Mouse (Mus musculus) layer of hippocampus, adult 2 months (tissue): ENCODE measurements around the gene Zscan25. TPM values are rescaled to one million over a fixed set of nuclear protein-coding genes. Genes with fewer than 3 reads are reported as not detected.
"Not testable (repeated sequence)": the region's sequence is repeated elsewhere in the genome, so short reads cannot be mapped to it uniquely, and the experiment has no call there.

Experiments
- DNase-seq, 2 experiments: peaks; one replicate each; pipeline ENCODE4 v3.0.0; 2022; ENCODE audit warnings: low spot score in 2 of 2
- H3K27ac ChIP-seq: fragments of 200-600 bp; 2 replicates; pipeline ENCODE4 v1.8.1; 2022
- H3K4me3 ChIP-seq: fragments of 200-600 bp; 2 replicates; pipeline ENCODE4 v1.8.1; 2022; ENCODE audit warnings: mild to moderate bottlenecking
- CTCF ChIP-seq: fragments of 200-600 bp; conservative IDR thresholded peaks from 2 replicates; pipeline ENCODE4 v1.8.1; 2022; ENCODE audit warnings: antibody characterized with exemption, mild to moderate bottlenecking, moderate library complexity
- total RNA-seq, 2 experiments: library from RNA; stranded (reverse); gene quantifications; 2 replicates each; pipeline ENCODE4 v1.2.3; 2021

The Zscan25 gene
- total RNA-seq, 2 experiments from 2014 or later: 20.3 to 22.8 TPM

GRCm38 (mm10) chr5:145302424-145302823, 22.1 kb downstream of the Zscan25 start:
- no peak overlapping the region for H3K4me3 ChIP-seq
- H3K27ac ChIP-seq: no peak overlapping the region
- DNase-seq: no peak
- no peak for TF ChIP-seq CTCF

DNA sequence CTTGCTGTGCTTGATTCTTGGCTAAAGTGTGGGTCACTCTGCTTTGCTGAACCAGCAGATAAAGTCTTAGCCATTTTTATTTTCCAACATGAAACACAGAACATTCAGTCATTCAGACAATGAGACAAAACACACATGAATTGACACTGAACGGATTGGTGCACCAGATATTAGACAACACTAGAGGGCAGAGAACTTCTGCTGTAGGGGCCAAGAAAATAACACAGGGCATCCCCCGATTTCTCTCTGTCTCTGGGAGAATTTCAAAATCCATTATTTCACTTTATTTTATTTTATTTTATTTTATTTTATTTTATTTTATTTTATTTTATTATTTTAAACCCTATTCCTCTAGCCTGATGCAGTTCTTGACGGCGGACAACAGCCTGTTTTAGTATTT, 26.7 kb downstream of the Zscan25 start:
- H3K27ac ChIP-seq, DNase-seq, H3K4me3 ChIP-seq: not testable (repeated sequence)

DNA sequence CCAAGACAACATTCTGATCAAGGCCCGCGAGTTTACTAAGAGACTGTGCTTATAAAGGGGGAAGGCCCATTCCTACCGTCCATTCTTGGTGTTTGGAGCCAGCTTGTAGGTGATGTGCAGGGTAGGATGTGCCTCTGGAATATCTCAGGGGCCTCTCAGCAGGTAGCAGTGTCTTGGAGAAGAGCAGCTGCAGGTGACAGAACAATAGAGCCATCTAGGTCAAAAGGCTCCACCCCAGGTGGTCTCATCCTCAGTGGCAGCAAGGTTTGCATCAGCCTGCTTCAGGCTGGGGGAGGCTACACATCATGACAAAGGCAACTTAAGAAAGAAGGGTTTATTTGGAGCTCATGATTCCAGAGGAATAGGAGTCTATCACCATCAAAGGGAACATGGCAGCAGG, 27.5 kb downstream of the Zscan25 start:
- DNase-seq, H3K27ac ChIP-seq, H3K4me3 ChIP-seq: not testable (repeated sequence)

DNA sequence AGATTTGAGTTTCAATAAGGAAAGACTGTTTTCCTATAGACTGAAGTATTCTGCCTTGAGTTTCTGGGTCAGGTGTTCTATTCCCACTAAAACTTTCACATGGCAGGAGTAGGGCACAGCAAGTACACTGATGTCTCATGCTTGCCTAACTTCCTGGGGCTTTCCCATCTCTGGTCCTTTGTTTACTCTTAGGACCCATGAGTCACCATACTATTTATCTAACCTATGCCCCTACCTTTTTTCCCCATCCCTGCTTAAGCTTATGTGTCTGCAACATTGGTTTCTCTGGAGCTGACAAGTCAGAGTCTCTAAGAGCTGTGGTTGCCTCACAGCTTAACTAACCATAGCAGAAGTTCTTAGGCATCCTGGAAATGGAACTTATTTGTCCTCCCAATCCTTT, 33.5 kb downstream of the Zscan25 start:
- DNase-seq: no peak
- TF ChIP-seq CTCF: no peak
- no peak overlapping the region for H3K27ac ChIP-seq
- no peak overlapping the region for H3K4me3 ChIP-seq

DNA sequence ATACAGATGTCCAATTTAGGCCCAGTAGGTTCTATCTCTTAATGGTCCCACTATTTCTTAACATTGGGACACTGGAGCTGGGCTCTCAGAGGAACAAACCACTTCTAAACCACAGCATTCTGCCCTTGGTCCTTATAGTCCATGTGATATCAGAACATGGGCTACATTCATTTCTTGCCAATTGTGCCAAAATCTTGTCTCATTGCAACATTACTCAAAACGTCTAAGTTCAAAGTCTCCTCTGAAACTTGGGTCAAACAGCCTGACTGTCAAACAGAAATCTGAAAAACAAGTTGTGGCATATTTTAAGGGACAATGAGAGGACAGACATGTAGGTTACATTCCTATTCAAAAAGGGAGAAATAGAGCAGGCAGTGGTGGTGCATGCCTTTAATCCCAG, 36.8 kb downstream of the Zscan25 start:
- TF ChIP-seq CTCF: no peak
- DNase-seq: no peak
- H3K27ac ChIP-seq: no peak overlapping the region

DNA sequence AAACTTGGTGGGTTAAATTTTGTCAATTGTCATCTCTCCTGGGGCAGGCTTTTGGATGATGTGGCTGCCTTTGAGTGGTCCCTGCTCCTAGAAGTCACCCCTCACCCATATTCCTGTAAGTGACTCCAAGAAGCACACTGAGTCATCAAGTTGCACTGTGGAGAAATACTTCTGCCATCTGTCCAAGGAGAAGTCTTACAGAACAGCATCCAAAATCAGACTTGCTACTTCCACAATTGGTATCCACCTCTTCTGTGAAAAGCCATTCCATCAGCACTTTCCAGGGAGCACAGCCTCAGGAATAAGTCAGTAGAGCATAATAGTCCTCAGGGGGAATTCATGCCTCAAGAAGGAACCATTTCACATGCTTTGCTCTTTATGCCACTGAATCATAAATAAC, 58.5 kb downstream of the Zscan25 start:
- H3K4me3 ChIP-seq, DNase-seq, H3K27ac ChIP-seq: not testable (repeated sequence)

More for the DNA sequence above, 36.8 kb downstream of the Zscan25 start:
- no peak overlapping the region for H3K4me3 ChIP-seq

Other genes with a start within 250 kb of the Zscan25 start
- gene Gm4871, start 247.7 kb upstream of the Zscan25 start, total RNA-seq: not detected
- not detected for gene 1700018F24Rik, start 237.5 kb upstream of the Zscan25 start, total RNA-seq
- 100 to 1,000 TPM; 252 to 255 TPM for gene Arpc1a, start 196.7 kb upstream of the Zscan25 start, total RNA-seq
- not detected for gene Kpna7, start 196.5 kb upstream of the Zscan25 start, total RNA-seq
- 10 to 100 TPM; 17.7 to 19.4 TPM for gene Arpc1b, start 166.3 kb upstream of the Zscan25 start, total RNA-seq
- gene Pdap1, start 140.3 kb upstream of the Zscan25 start, total RNA-seq: 10 to 100 TPM; 95.2 to 97.8 TPM
- 10 to 100 TPM; 67.4 to 73.4 TPM for gene Bud31, start 140.1 kb upstream of the Zscan25 start, total RNA-seq
- 10 to 100 TPM; 21.8 to 24.9 TPM for gene Ptcd1, start 113.4 kb upstream of the Zscan25 start, total RNA-seq
- gene Cpsf4, start 113.3 kb upstream of the Zscan25 start, total RNA-seq: 10 to 100 TPM; 24.8 to 24.9 TPM
- gene Atp5j2, start 88.4 kb upstream of the Zscan25 start, total RNA-seq: 100 to 1,000 TPM; 238 to 257 TPM
- gene Zkscan14, start 78.6 kb upstream of the Zscan25 start, total RNA-seq: 10 to 100 TPM; 11.6 to 12.9 TPM
- 10 to 100 TPM; 11.3 to 12.2 TPM for gene Zkscan5, start 75.9 kb upstream of the Zscan25 start, total RNA-seq
- 10 to 100 TPM; 27.5 to 28.4 TPM for gene Zfp655, start 48.8 kb upstream of the Zscan25 start, total RNA-seq
- gene Cyp3a57, start 64.8 kb downstream of the Zscan25 start, total RNA-seq: not detected
- not detected for gene Cyp3a16, start 189.2 kb downstream of the Zscan25 start, total RNA-seq